Mouse (Mus musculus): ENCODE data around the gene Mapk1ip1. TPM values are rescaled to one million over a fixed set of nuclear protein-coding genes. Genes with fewer than 3 reads are reported as not detected.

The Mapk1ip1 gene
- polyA plus RNA-seq (2015; fragmentation: Nextera tagmentation; extraction: Ambion mirVana) = 14.5 and 15.2 TPM in 2 replicates

DNA sequence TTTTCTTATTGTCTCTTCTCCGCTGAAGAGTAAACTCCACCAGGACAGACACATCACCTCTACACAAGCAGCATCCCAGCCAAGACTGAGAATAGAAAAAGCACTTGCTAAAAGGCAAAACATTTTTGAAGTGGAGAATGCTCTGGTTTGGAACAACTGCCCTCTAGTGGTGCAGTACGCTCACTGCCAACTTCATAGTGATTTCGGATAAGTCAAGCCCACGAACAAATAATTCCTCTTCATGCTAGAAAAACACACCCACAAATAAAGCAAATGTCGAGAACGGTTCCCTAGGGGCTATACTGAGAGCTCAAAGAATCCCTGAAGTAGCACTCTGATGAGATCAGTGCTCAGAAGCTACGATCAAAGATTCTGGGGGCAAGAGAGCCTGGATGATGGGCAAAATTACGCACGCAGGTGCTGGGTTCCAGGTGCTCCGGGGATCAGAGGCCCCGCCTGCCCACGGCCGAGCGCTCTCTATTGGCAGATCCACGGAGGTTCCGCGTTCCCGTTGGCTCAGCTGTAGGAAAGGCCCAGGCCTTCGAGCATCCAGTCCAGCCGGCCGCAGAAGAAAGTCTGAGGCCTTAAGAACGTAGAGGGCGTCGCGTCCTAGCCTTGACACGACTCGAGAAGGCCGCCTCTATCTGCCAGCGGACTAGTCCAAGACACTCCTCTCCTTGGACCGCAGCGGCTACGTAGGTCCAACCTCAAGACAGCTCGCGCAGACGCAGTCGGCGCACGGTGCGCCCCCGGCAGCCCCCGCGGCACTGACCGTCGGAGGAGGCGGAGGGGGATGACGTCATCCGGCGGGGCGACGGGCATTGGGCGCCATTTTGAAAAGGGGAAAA is at the start of gene Mapk1ip1, which contains the start of gene Ppp2r2d:
TSS of gene Mapk1ip1 (minus strand) at position 730 of the 848 bp plus-strand sequence.
TSS of gene Ppp2r2d (plus strand) at position 536 of the 848 bp plus-strand sequence.
- peak within 1 kb of the TSS; percentile 99 for H3K4me3 ChIP-seq
- H3K4me1 ChIP-seq = peaks cover 44% of the 10 kb centered on the region
- no peaks in the 10 kb centered on the region for H3K27me3 ChIP-seq
- peak within 1 kb of the TSS; percentile 94 for H3K27ac ChIP-seq
- no peaks in the 10 kb centered on the region for H3K9me3 ChIP-seq
- ATAC-seq (ENCODE audit: insufficient number of reproducible peaks, insufficient read depth, low FRiP score, low TSS enrichment, low read depth) = peak; percentile 85
- H3K9ac ChIP-seq = peak within 1 kb of the TSS; percentile 94
- WGBS = under 1% methylated on average over 51 of the region's 51 CpGs
- peak within 1 kb of the TSS; percentile 82 for H3K4me2 ChIP-seq
- H3K36me3 ChIP-seq = 0 out of 2 replicates have a peak, but pooled peaks cover 3% of the 10 kb centered on the region

DNA sequence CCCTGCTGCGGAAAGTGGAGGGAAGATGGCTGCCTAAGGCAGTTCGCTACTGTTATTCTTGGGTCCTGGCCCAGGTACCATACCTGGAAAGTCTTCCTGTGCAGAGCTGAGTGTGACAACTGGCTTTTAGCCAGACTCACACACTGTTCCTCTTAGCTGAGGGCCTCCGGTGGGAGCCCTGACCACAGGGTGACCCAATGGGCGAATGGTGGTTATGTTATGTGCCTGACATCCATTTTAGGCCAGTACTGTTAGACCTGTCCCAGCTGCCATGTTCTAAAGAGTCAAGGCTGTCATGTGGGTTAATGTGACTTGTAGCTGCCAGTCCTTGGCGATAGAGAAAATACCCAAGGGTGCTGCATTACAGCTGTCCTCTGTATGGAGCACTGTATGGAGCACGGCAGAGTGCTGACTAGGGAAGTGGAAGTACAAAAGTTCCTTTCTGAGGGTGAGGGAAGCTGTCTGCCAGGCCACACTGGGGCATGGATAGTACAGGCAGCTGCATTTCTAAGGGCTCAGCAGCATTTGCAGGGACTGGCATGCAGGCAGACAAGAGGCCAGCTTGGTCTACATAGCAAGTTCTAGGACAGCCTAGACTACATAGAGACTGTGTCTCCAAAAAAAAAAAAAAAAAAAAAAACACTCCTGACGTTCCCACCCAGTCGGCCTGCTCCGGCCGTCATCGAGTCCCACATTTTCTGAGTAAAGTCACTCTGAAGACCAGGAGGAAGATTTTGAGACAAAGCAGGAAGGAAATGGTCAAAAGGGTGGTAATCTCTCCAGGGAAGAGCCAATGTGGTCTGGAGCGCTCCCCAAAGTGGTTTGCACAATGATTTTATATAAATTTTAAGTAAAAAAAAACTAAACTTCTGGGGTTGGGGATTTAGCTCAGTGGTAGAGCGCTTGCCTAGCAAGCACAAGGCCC is 39.6 kb upstream of the Mapk1ip1 start:
- H3K4me1 ChIP-seq = no peaks in the 10 kb centered on the region
- H3K27me3 ChIP-seq = no peaks in the 10 kb centered on the region
- H3K9ac ChIP-seq = no peak overlapping the region
- no peak for ATAC-seq (ENCODE audit: insufficient number of reproducible peaks, insufficient read depth, low FRiP score, low TSS enrichment, low read depth)
- H3K4me3 ChIP-seq = no peak overlapping the region
- H3K4me2 ChIP-seq = no peak overlapping the region
- no peak overlapping the region for H3K27ac ChIP-seq
- H3K36me3 ChIP-seq = peaks cover 46% of the 10 kb centered on the region
- WGBS = 90% methylated on average over 13 of the region's 13 CpGs
- no peaks in the 10 kb centered on the region for H3K9me3 ChIP-seq

DNA sequence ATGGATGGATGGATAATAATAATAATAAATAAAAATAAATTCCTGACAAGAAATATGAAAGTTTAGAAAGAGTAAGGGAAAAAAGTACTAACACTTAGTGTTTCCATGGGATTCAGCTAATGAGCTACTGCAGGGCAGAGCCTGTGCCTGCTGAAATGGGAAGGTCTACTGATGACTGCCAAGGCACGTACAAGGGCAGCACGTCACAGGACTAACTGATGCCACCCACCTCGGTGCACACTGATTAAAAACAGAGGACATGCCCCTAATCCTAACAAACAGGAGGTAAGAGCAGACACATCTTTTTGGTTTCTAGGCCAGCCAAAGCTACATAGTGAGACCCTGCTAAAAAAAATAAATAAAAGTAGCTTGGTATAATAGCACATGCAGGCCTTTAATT is 37.7 kb upstream of the Mapk1ip1 start:
- Histone ChIP-seq H3K4me3 (no peak overlapping the region), H3K4me1 (no peaks in the 10 kb centered on the region), H3K9me3 (no peaks in the 10 kb centered on the region), H3K9ac (no peak overlapping the region), H3K27me3 (no peaks in the 10 kb centered on the region), H3K27ac (no peak overlapping the region), H3K36me3 (peaks cover 65% of the 10 kb centered on the region), H3K4me2 (no peak overlapping the region)
- no peak for ATAC-seq (ENCODE audit: insufficient number of reproducible peaks, insufficient read depth, low FRiP score, low TSS enrichment, low read depth)
- WGBS = 84% methylated on average over 3 of the region's 3 CpGs

DNA sequence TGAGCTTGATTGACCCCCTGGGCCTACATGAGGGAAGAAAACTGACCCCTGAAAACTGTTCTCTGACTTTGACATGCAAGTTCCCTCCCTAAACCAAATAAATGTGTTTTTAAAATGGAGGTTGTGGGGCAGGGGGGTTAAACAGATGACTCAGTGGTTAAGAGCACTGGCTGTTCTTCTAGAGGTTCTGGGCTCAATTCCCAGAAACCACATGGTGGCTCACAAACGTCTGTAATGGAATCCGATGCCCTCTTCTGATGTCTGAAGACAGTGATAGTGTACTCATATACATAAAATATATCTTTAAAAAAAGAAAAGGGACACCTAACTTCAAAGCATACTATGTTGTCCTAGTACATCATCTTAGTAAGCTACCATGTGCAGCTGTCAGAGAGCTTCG is 29.0 kb upstream of the Mapk1ip1 start:
- 71% methylated on average over 3 of the region's 3 CpGs for WGBS

DNA sequence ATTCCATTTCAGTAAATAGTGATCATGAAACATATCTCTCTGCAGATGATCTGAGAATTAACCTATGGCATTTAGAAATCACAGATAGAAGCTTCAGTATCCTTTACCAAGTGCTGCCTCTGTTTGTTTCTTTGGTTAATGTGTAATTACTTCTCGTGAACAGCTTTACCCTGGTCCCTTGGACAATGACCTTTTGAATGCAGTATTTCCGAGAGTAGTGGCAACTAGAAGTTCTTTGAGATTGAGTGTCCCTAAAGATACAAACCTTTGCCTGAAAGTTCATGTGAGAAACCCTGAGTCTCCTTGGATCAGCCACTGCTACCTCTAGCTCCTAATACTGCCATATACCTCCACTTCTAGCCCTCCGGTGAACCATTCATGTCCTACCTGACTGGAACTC is 26.9 kb upstream of the Mapk1ip1 start:
- Histone ChIP-seq H3K4me3 (no peak overlapping the region), H3K9me3 (no peaks in the 10 kb centered on the region), H3K9ac (no peak overlapping the region), H3K27me3 (no peaks in the 10 kb centered on the region), H3K27ac (no peak overlapping the region), H3K36me3 (peaks cover 91% of the 10 kb centered on the region), H3K4me2 (no peak overlapping the region), H3K4me1 (no peaks in the 10 kb centered on the region)
- 87% methylated on average over 3 of the region's 3 CpGs for WGBS
- ATAC-seq (ENCODE audit: insufficient number of reproducible peaks, insufficient read depth, low FRiP score, low TSS enrichment, low read depth) = no peak

More for the DNA sequence above, 29.0 kb upstream of the Mapk1ip1 start:
- peaks cover 95% of the 10 kb centered on the region for H3K36me3 ChIP-seq
- H3K4me3 ChIP-seq = no peak overlapping the region
- H3K4me1 ChIP-seq = no peaks in the 10 kb centered on the region
- no peaks in the 10 kb centered on the region for H3K27me3 ChIP-seq
- no peaks in the 10 kb centered on the region for H3K9me3 ChIP-seq
- no peak overlapping the region for H3K27ac ChIP-seq
- no peak overlapping the region for H3K4me2 ChIP-seq
- no peak overlapping the region for H3K9ac ChIP-seq
- no peak for ATAC-seq (ENCODE audit: insufficient number of reproducible peaks, insufficient read depth, low FRiP score, low TSS enrichment, low read depth)

DNA sequence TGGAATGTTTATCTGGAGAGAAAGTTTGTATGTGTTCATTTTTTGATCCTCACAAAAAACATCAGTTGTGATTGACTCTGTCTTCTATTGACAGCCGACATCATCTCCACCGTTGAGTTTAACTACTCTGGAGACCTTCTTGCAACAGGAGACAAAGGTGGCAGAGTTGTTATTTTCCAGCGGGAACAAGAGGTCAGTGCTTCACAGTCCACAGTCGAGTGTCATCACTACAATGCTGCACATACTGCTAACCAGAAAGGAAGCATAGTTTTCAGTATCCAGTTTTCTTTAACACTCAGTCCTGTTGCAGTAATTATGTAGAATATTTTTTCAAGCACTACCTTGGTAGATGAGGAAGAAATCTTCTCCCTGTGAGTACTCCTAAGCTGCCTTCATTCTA is 22.2 kb upstream of the Mapk1ip1 start:
- no peak overlapping the region for H3K4me3 ChIP-seq
- peaks cover 11% of the 10 kb centered on the region for H3K4me1 ChIP-seq
- no peak for ATAC-seq (ENCODE audit: insufficient number of reproducible peaks, insufficient read depth, low FRiP score, low TSS enrichment, low read depth)
- H3K36me3 ChIP-seq = peaks cover 44% of the 10 kb centered on the region
- H3K4me2 ChIP-seq = no peak overlapping the region
- 89% methylated on average over 4 of the region's 4 CpGs for WGBS
- H3K27me3 ChIP-seq = no peaks in the 10 kb centered on the region
- no peaks in the 10 kb centered on the region for H3K9me3 ChIP-seq
- no peak overlapping the region for H3K9ac ChIP-seq
- no peak overlapping the region for H3K27ac ChIP-seq

DNA sequence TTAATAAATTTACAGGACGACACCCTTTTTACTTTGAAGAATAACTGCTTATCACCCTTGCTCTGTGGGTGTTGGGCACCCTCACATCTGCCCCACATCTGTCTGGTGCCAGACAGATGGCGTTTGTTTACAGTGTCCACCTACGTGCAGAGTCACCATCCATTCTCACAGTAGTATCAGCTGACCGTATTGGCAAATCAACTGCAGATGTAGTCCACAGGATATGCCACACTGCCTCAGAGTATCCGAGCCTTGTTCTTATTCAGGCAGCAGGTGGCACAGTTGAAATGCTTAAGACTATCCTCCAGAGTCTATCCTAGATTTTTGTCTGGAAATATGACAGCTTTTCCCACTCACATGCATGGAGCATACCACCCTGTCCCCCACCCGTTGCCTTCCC is 21.2 kb upstream of the Mapk1ip1 start:
- H3K4me1 ChIP-seq = peaks cover 18% of the 10 kb centered on the region
- 46% methylated on average over 6 of the region's 6 CpGs for WGBS
- peaks cover 36% of the 10 kb centered on the region for H3K36me3 ChIP-seq
- H3K27ac ChIP-seq = no peak overlapping the region
- H3K4me3 ChIP-seq = no peak overlapping the region
- no peak for ATAC-seq (ENCODE audit: insufficient number of reproducible peaks, insufficient read depth, low FRiP score, low TSS enrichment, low read depth)
- H3K27me3 ChIP-seq = no peaks in the 10 kb centered on the region
- no peaks in the 10 kb centered on the region for H3K9me3 ChIP-seq
- no peak overlapping the region for H3K9ac ChIP-seq
- H3K4me2 ChIP-seq = no peak overlapping the region

DNA sequence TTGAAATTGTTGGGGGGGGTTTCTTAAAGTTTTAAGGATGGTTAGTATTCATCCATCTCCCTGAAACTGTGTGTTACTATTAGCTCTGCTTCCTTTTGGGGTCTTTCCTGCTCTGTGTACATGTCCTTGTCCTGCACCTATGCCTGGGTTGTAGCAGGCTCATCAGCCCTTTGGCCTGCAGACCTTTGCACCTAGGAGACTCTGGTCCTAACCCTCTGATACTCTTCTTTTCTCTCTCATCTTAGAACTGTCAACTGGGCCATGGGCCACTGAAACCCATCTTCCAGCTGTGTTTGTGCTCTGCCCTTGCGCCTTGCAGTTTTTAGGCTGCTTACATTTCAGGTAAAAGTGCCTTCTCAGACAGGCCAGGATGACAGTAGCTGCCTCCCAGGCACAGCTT is 18.7 kb upstream of the Mapk1ip1 start:
- Histone ChIP-seq H3K9me3 (no peaks in the 10 kb centered on the region), H3K4me3 (no peak overlapping the region), H3K4me2 (no peak overlapping the region), H3K27ac (no peak overlapping the region), H3K4me1 (peaks cover 18% of the 10 kb centered on the region), H3K36me3 (peaks cover 21% of the 10 kb centered on the region), H3K9ac (no peak overlapping the region), H3K27me3 (no peaks in the 10 kb centered on the region)
- WGBS = 90% methylated on average over 1 of the region's 1 CpGs
- ATAC-seq (ENCODE audit: insufficient number of reproducible peaks, insufficient read depth, low FRiP score, low TSS enrichment, low read depth) = no peak

DNA sequence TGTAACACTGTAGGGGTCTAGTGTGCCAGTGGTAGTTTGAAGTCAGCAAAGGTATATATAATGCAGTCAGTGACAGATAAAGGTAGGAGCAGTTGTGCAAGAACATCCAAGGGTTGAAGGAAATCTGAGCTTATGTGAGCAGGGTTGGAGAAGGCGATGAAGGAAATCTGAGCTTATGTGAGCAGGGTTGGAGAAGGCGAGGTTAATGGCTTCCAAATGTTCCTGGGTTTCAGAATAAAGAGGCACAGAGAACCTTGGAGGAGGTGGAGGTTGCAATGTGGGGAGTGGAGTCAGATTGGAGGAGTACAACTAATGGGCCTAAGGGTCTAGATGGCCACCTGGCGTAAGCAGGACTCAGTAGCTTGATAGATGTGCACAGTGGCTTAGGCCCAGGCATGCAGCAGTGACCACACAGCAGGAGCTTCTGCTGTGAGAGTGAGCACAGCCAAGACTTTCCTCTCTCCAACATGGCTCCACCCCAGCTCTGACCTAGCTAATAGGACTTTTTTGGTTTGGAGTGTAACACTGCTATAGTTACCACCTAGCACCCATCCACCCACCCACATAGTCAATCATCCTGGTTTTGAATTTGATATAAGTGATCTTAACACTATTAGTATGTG is 18.0 kb upstream of the Mapk1ip1 start:
- H3K27me3 ChIP-seq = no peaks in the 10 kb centered on the region
- no peak overlapping the region for H3K9ac ChIP-seq
- 0 out of 2 replicates have a peak, but pooled peaks have one; percentile 52 for ATAC-seq (ENCODE audit: insufficient number of reproducible peaks, insufficient read depth, low FRiP score, low TSS enrichment, low read depth)
- peak overlapping the region; percentile 60 for H3K27ac ChIP-seq
- 36% methylated on average over 3 of the region's 3 CpGs for WGBS
- H3K36me3 ChIP-seq = peaks cover 16% of the 10 kb centered on the region
- peaks cover 18% of the 10 kb centered on the region for H3K4me1 ChIP-seq
- H3K4me3 ChIP-seq = no peak overlapping the region
- no peak overlapping the region for H3K4me2 ChIP-seq
- H3K9me3 ChIP-seq = no peaks in the 10 kb centered on the region

DNA sequence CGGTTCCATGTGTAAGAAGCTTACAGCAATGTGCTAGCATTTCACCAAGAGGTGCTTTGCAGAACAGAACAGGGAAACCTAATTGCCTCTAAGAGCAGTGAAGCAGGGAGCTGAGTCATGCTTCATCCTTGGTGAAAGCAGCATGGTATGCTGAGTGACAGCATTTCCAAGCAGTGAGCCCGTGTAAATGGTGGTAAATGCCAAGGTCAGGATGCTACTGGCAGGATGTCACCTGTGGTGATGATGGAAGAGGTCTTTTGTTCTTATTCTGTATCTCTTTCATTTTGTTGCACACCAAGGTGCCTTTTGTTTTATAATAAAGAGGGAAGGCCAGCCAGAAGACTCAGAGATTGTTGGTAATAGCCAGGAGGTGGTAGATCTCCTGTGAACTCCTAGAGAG is 10.6 kb upstream of the Mapk1ip1 start:
- WGBS = 78% methylated on average over 2 of the region's 2 CpGs
- no peak for ATAC-seq (ENCODE audit: insufficient number of reproducible peaks, insufficient read depth, low FRiP score, low TSS enrichment, low read depth)
- H3K36me3 ChIP-seq = peaks cover 36% of the 10 kb centered on the region

DNA sequence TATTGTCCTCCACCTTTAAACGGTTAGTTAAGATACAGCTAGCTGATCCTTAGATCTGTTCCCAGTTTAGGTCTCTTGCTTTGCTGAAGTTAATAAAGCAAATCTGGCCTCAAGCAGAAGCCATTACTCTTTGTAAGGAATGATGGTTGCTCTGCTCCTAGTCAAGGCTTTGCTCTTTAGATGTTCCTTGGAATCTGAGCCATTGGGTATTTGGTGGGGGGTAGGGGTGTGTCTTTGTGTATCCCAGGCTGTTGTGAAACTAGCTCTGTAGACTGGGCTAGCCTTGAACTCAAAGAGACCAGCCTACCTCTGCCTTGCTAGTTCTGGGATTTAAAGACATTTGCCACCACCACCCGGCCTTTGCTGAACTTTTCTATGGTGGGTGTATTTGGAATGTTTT is 8.1 kb upstream of the Mapk1ip1 start:
- WGBS = 89% methylated on average over 2 of the region's 2 CpGs
- H3K4me3 ChIP-seq = no peak overlapping the region
- H3K4me2 ChIP-seq = no peak overlapping the region
- peaks cover 37% of the 10 kb centered on the region for H3K36me3 ChIP-seq
- H3K4me1 ChIP-seq = peaks cover 11% of the 10 kb centered on the region; the same call in 1 of the 2 replicates
- H3K27ac ChIP-seq = no peak overlapping the region
- no peak for ATAC-seq (ENCODE audit: insufficient number of reproducible peaks, insufficient read depth, low FRiP score, low TSS enrichment, low read depth)
- H3K9ac ChIP-seq = no peak overlapping the region
- H3K9me3 ChIP-seq = no peaks in the 10 kb centered on the region
- H3K27me3 ChIP-seq = no peaks in the 10 kb centered on the region

More for the DNA sequence above, 10.6 kb upstream of the Mapk1ip1 start:
- Histone ChIP-seq H3K4me3 (no peak overlapping the region), H3K9ac (no peak overlapping the region), H3K9me3 (no peaks in the 10 kb centered on the region), H3K4me2 (no peak overlapping the region), H3K27me3 (no peaks in the 10 kb centered on the region), H3K4me1 (peaks cover 5% of the 10 kb centered on the region; the same call in 1 of the 2 replicates), H3K27ac (no peak overlapping the region)
